Comparison of ENCODE assay signal across 8 mouse cellular contexts in the genomic region with DNA sequence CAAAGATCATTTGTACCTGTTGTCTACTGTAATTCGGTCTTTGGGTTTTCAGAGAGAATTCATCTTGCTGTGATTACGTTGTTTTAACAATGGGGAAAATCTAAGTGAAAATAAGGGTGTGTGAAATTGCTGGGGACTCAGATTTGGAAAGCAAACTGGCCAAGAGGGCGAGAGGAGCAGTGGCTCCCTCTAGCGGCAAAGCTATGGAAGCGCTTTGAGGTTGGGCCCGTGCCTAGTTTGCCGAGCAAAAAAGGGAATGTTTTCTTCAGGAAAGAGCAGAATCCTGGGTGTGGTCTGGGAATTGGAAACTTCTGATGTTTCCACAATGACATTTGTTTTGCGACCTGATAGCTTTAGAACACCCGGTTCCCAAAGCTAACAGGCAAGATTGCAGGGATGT.
A peak's percentile ranks its signal among the peaks of the same experiment; 100 is the strongest.
DNase-seq lines count a peak whose midpoint lies in the region; ATAC-seq and TF ChIP-seq lines count a peak whose summit lies in the region.

No protein-coding gene starts in this region.

- no peak for DNase-seq in frontal cortex, postnatal 25 days (ENCODE audit: low spot score in 2 of 2)
- DNase-seq in 3134 (ENCODE audit: extremely low read depth, insufficient read length, low spot score) = peak; percentile 14
- peak; percentile 43 for DNase-seq in ZHBTc4 (ENCODE audit: low read depth, low spot score)
- DNase-seq in embryo, embryonic 10.5 days (ENCODE audit: low spot score) = peak; percentile 62
- DNase-seq in heart, postnatal 4 days = peak; percentile 77
- DNase-seq in lung, adult 2 months = peak; percentile 44
- peak; percentile 22 to 46 for DNase-seq in spleen, postnatal 10 days (ENCODE audit: low spot score in 2 of 2)

- H3K4me3 ChIP-seq in lung, adult 2 months (replicated peaks; ENCODE audit: extremely low read depth, low read depth, low read length) = no peak overlapping the region

- 13% methylated on average over 9 of the region's 9 CpGs for WGBS in lung, adult 2 months

- no peaks in the 10 kb centered on the region; the same call in 1 of the 2 replicates for H3K4me1 ChIP-seq in lung, adult 2 months (ENCODE audit: control insufficient read depth, insufficient read depth, low read length)

- TF ChIP-seq CTCF in lung, adult 2 months (IDR thresholded peaks at IDR 0.05; ENCODE audit: insufficient read depth, low read length) = peak; percentile 84

- TF ChIP-seq POLR2A in lung, adult 2 months (IDR thresholded peaks at IDR 0.05; ENCODE audit: borderline replicate concordance, extremely low read depth, low read depth, low read length) = no peak

- peak; percentile 67; the same call in 1 of the 2 replicates for ATAC-seq in frontal cortex, adult (ENCODE audit: low TSS enrichment)

Comparison
In these comparisons a context has a peak if more than half of its experiments do, and no peak if none do; other contexts are left out.
1. DNase-seq: peak in 3134 (single experiment), ZHBTc4 (single experiment), embryo, embryonic 10.5 days (single experiment), heart, postnatal 4 days (single experiment), lung, adult 2 months (single experiment) and spleen, postnatal 10 days (2 of 2); none in frontal cortex, postnatal 25 days (0 of 2).